Mouse (Mus musculus) lung, embryonic 16.5 days (tissue): ENCODE measurements at regions not wholly inside any gene's neighbourhood (a gene's known extent, or its start where the extent isn't known, plus 50 kb on each side); places are given as distances from the start of the nearest gene placed in this dataset.
"Not testable (repeated sequence)": the region's sequence is repeated elsewhere in the genome, so short reads cannot be mapped to it uniquely, and the experiment has no call there.

Experiments used
- ATAC-seq: fragments of 200-750 bp; cut with Nextera tagmentation; 2 replicates; pipeline ENCODE4 v1.8.0; 2017; ENCODE audit warnings: low read depth, mild to moderate bottlenecking, moderate library complexity
- H3K27ac ChIP-seq: fragments of 300-500 bp; sonication (generic); 2 replicates; pipeline ENCODE4 v1.5.1; 2014; ENCODE audit warnings: mild to moderate bottlenecking, control low read depth, low read length
- H3K27me3 ChIP-seq: fragments of 300-500 bp; sonication (generic); 2 replicates; pipeline ENCODE4 v1.6.1; 2014; ENCODE audit warnings: low read depth, low read length, mixed read lengths; ENCODE audit not compliant: control insufficient read depth, insufficient read depth
- H3K36me3 ChIP-seq: fragments of 300-500 bp; sonication (generic); 2 replicates; pipeline ENCODE4 v1.6.1; 2014; ENCODE audit warnings: low read length; ENCODE audit not compliant: control insufficient read depth, insufficient read depth
- H3K4me1 ChIP-seq: fragments of 300-500 bp; sonication (generic); replicated peaks from 2 replicates; pipeline ENCODE4 v1.6.1; 2014; ENCODE audit warnings: low read length, mixed read lengths; ENCODE audit not compliant: control insufficient read depth, insufficient read depth
- H3K4me2 ChIP-seq: fragments of 300-500 bp; sonication (generic); 2 replicates; pipeline ENCODE4 v1.6.1; 2014; ENCODE audit warnings: low read depth, low read length, control low read depth
- H3K4me3 ChIP-seq: fragments of 300-500 bp; sonication (generic); 2 replicates; pipeline ENCODE4 v1.5.1; 2014; ENCODE audit warnings: mild to moderate bottlenecking, low read length, control low read depth
- H3K9ac ChIP-seq: fragments of 300-500 bp; sonication (generic); 2 replicates; pipeline ENCODE4 v1.6.1; 2014; ENCODE audit warnings: low read length, control low read depth
- H3K9me3 ChIP-seq: fragments of 300-500 bp; sonication (generic); 2 replicates; pipeline ENCODE4 v1.6.1; 2016; ENCODE audit warnings: low read length; ENCODE audit not compliant: control insufficient read depth
- WGBS: fragments of 180-500 bp; shearing (Covaris S2); extraction: QIAGEN DNeasy Blood & Tissue Kit; methylation state at CpG from one replicate; pipeline ENCODE4 v1.1.7; 2014; 5-methylcytosine and 5-hydroxymethylcytosine counted together

DNA sequence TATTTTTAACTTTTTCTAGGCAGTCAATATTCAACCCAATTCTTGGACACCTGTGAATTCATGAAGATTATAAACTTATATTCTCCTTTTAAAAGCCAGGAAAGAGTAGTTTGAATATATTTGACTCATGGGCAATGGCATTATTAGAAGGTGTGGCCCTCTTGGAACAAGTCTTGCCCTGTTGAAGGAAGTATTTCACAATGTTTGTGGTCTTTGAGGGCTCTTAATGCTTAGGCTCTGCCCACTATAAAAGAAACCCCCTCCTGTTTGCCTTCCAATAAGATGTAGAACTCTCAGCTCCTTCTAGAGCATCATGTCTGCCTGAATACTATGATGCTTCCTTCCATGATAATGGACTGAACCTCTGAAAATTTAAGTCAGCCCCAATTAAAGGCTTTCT lies 397.1 kb downstream of the Tlr4 start:
- H3K4me1 ChIP-seq = no peaks in the 10 kb centered on the region
- H3K27ac ChIP-seq = no peak overlapping the region
- H3K4me2 ChIP-seq = no peak overlapping the region
- H3K9me3 ChIP-seq = no peaks in the 10 kb centered on the region
- H3K9ac ChIP-seq = no peak overlapping the region
- no peaks in the 10 kb centered on the region for H3K36me3 ChIP-seq
- no peak overlapping the region for H3K4me3 ChIP-seq
- no peak for ATAC-seq
- H3K27me3 ChIP-seq = no peaks in the 10 kb centered on the region

DNA sequence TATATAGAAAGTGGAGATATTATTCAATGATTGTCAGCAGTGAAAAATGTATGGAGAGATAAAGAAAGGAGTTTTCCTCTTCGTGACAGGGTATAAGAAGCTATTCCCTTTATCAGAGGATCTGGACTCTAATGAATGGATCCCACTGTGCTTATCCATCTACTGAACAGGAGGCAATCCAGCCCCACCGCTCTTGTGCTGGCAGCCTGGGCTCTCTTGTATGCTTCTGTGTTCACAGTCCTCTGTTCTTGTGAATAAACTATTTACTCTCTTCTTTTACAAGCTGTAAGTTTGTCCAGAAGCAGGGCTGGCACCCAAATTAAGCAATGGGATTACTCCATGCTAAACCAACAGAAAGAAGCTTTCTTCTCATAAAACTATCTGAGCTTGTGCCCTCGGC lies 401.8 kb downstream of the Tlr4 start:
- 72% methylated on average over 3 of the region's 3 CpGs for WGBS
- Histone ChIP-seq H3K9me3 (no peaks in the 10 kb centered on the region), H3K4me2 (no peak overlapping the region), H3K27ac (no peak overlapping the region), H3K4me1 (no peaks in the 10 kb centered on the region), H3K27me3 (no peaks in the 10 kb centered on the region), H3K36me3 (no peaks in the 10 kb centered on the region), H3K9ac (no peak overlapping the region), H3K4me3 (no peak overlapping the region)
- ATAC-seq = no peak

DNA sequence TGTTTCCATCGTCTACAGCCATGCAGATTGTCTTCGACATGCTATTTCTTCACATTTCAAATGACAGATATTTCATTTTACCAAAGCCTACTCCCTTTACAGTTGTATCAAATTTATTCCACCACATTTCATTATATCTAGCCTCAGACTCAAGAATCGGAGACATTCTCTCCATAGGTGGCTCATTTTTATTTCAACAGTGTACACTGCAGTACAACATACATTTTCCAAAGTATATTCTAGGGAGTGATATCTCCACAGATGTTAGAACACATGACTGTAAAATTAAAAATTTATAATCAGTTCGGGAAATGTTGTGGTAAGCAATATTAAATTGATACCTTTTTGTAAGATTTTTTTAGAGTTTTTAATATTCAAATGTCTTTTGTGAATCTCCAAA lies 446.2 kb downstream of the Tlr4 start:
- no peak overlapping the region for H3K27ac ChIP-seq
- no peak for ATAC-seq
- no peaks in the 10 kb centered on the region for H3K4me1 ChIP-seq
- no peak overlapping the region for H3K4me3 ChIP-seq
- WGBS = 84% methylated on average over 4 of the region's 4 CpGs
- H3K9ac ChIP-seq = no peak overlapping the region
- no peak overlapping the region for H3K4me2 ChIP-seq
- H3K27me3 ChIP-seq = no peaks in the 10 kb centered on the region
- no peaks in the 10 kb centered on the region for H3K9me3 ChIP-seq
- H3K36me3 ChIP-seq = no peaks in the 10 kb centered on the region

DNA sequence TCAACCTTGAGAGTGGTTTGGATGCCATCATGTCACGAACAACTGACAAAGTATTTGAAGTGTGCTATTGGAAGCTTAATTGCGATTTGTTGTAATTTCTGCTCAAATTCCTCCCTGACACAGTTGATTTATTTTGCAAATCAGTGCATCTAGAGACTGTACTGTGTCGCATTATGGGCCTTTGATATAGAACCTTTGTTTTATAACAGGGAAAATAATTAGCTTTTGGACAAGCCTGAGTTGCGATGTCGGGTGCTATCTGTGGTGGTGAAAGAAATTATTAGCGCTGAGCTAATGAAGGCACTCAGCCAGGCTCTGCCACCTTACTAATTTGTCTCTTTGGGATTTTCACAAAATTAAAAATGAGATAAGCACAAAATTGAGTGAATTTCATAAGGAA lies 473.6 kb downstream of the Tlr4 start:
- no peaks in the 10 kb centered on the region for H3K36me3 ChIP-seq
- no peaks in the 10 kb centered on the region for H3K9me3 ChIP-seq
- no peaks in the 10 kb centered on the region for H3K27me3 ChIP-seq
- H3K9ac ChIP-seq = no peak overlapping the region
- H3K4me2 ChIP-seq = no peak overlapping the region
- H3K4me3 ChIP-seq = no peak overlapping the region
- H3K4me1 ChIP-seq = no peaks in the 10 kb centered on the region
- WGBS = 78% methylated on average over 6 of the region's 6 CpGs
- H3K27ac ChIP-seq = no peak overlapping the region
- ATAC-seq = no peak

DNA sequence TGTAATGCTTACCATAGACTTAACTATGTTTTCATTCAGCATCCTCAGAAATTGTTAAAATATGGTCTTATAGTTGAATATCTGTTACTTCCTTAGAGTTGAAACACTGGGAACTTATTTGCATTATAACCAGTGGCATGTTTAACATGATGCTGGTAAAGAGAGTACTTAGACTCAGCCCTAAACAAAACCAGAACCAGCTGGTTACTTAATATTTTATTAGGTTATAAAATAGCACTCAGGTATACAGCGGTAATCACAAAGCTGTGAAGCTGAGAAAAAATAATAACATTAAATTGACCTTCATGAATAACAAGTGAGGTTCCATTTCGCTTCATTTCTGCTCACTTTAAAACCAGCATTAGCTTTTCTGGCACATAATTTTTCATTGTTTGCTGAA lies 474.4 kb downstream of the Tlr4 start:
- no peak overlapping the region for H3K4me3 ChIP-seq
- no peaks in the 10 kb centered on the region for H3K4me1 ChIP-seq
- no peak for ATAC-seq
- no peak overlapping the region for H3K4me2 ChIP-seq
- no peak overlapping the region for H3K9ac ChIP-seq
- 78% methylated on average over 2 of the region's 2 CpGs for WGBS
- no peaks in the 10 kb centered on the region for H3K36me3 ChIP-seq
- no peaks in the 10 kb centered on the region for H3K27me3 ChIP-seq
- H3K27ac ChIP-seq = no peak overlapping the region
- H3K9me3 ChIP-seq = no peaks in the 10 kb centered on the region

DNA sequence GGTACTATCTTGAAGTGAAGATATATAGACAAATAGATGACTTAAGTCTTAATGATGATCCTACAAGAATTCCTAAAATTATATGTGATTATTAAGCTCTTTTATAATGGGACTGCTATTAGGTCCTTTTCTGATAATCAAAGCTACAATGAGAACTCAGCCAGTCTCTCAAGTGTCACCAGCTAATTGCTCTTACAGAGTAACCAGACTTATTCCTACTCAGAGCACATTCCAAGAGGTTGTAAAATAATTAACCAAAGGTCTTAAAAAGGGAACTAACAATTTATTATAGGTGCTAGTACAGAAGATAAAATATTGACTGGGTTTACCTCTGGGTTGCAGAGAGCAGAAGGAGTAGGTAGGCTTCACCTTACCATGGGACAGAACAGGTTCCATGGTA lies 492.7 kb downstream of the Tlr4 start:
- H3K4me2 ChIP-seq, H3K4me1 ChIP-seq, H3K27ac ChIP-seq, H3K9me3 ChIP-seq, H3K9ac ChIP-seq, H3K4me3 ChIP-seq, H3K27me3 ChIP-seq, ATAC-seq, H3K36me3 ChIP-seq: not testable (repeated sequence)
